Mouse (Mus musculus): ENCODE measurements at regions not wholly inside any gene's neighbourhood (a gene's known extent, or its start where the extent isn't known, plus 50 kb on each side); places are given as distances from the start of the nearest gene placed in this dataset.

GRCm38 (mm10) chr17:45822427-45822826 lies 88.8 kb upstream of the 1600014C23Rik start:
- no peak overlapping the region for H3K4me3 ChIP-seq (ENCODE audit: low read depth, low read length)
- no peaks in the 10 kb centered on the region for H3K4me1 ChIP-seq (ENCODE audit: control insufficient read depth, low read depth, low read length)
- no peaks in the 10 kb centered on the region for H3K27me3 ChIP-seq (ENCODE audit: control insufficient read depth, insufficient read depth, low read depth, low read length)
- ATAC-seq (ENCODE audit: low read depth): no peak
- WGBS (ENCODE audit: insufficient replicate concordance): 78% methylated on average over 17 of the region's 17 CpGs
- no peak overlapping the region for H3K9ac ChIP-seq (ENCODE audit: low read depth, low read length)
- no peak overlapping the region for H3K4me2 ChIP-seq (ENCODE audit: low read depth, low read length)
- no peaks in the 10 kb centered on the region for H3K36me3 ChIP-seq (ENCODE audit: control insufficient read depth, insufficient read depth)
- H3K9me3 ChIP-seq (replicated peaks; ENCODE audit: control insufficient read depth, low read length): 0 out of 2 replicates have a peak, but pooled peaks cover under 1% of the 10 kb centered on the region
- H3K27ac ChIP-seq (ENCODE audit: low read length): no peak overlapping the region

GRCm38 (mm10) chr17:45821356-45821755 lies 87.7 kb upstream of the 1600014C23Rik start:
- Histone ChIP-seq H3K27ac (ENCODE audit: low read length) (no peak overlapping the region), H3K9ac (ENCODE audit: low read depth, low read length) (no peak overlapping the region)
- WGBS (ENCODE audit: insufficient replicate concordance): 74% methylated on average over 7 of the region's 7 CpGs

GRCm38 (mm10) chr17:45819143-45819542 lies 85.5 kb upstream of the 1600014C23Rik start:
- 52% methylated on average over 8 of the region's 8 CpGs for WGBS (ENCODE audit: insufficient replicate concordance)
- H3K36me3 ChIP-seq (ENCODE audit: control insufficient read depth, insufficient read depth): no peaks in the 10 kb centered on the region
- no peaks in the 10 kb centered on the region for H3K9me3 ChIP-seq (replicated peaks; ENCODE audit: control insufficient read depth, low read length)
- ATAC-seq (ENCODE audit: low read depth): peak; percentile 74
- no peak overlapping the region for H3K4me3 ChIP-seq (ENCODE audit: low read depth, low read length)
- H3K27ac ChIP-seq (ENCODE audit: low read length): no peak overlapping the region
- H3K4me2 ChIP-seq (ENCODE audit: low read depth, low read length): no peak overlapping the region
- H3K27me3 ChIP-seq (ENCODE audit: control insufficient read depth, insufficient read depth, low read depth, low read length): no peaks in the 10 kb centered on the region
- no peaks in the 10 kb centered on the region for H3K4me1 ChIP-seq (ENCODE audit: control insufficient read depth, low read depth, low read length)
- no peak overlapping the region for H3K9ac ChIP-seq (ENCODE audit: low read depth, low read length)

More at GRCm38 (mm10) chr17:45821356-45821755, 87.7 kb upstream of the 1600014C23Rik start:
- H3K36me3 ChIP-seq (ENCODE audit: control insufficient read depth, insufficient read depth): no peaks in the 10 kb centered on the region
- ATAC-seq (ENCODE audit: low read depth): no peak
- no peaks in the 10 kb centered on the region for H3K4me1 ChIP-seq (ENCODE audit: control insufficient read depth, low read depth, low read length)
- H3K4me2 ChIP-seq (ENCODE audit: low read depth, low read length): no peak overlapping the region
- no peak overlapping the region for H3K4me3 ChIP-seq (ENCODE audit: low read depth, low read length)
- no peaks in the 10 kb centered on the region for H3K9me3 ChIP-seq (replicated peaks; ENCODE audit: control insufficient read depth, low read length)
- no peaks in the 10 kb centered on the region for H3K27me3 ChIP-seq (ENCODE audit: control insufficient read depth, insufficient read depth, low read depth, low read length)

DNA sequence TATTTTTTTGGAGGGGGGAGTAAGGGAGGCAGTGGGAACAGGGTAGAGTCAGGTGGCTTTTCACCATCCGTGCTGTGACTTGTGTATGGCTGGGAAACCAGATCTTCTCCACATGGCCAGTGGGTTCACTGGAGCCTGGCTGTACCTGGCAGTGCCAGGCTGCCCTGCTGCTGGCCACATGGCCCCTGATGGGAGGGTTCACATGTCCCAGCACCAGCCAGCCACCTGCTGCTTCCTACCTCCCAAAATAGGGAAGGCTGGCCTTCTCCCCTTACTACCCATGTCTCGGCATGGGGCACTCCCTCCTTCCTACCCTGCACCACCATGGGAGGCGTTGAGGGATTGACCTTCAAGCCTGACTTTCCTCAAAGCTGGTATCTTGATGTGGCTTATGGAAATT lies 82.9 kb upstream of the 1600014C23Rik start:
- Histone ChIP-seq H3K9ac (ENCODE audit: low read depth, low read length) (no peak overlapping the region), H3K4me2 (ENCODE audit: low read depth, low read length) (no peak overlapping the region), H3K27me3 (ENCODE audit: control insufficient read depth, insufficient read depth, low read depth, low read length) (no peaks in the 10 kb centered on the region), H3K36me3 (ENCODE audit: control insufficient read depth, insufficient read depth) (no peaks in the 10 kb centered on the region), H3K9me3 (replicated peaks; ENCODE audit: control insufficient read depth, low read length) (no peaks in the 10 kb centered on the region), H3K27ac (ENCODE audit: low read length) (no peak overlapping the region), H3K4me3 (ENCODE audit: low read depth, low read length) (no peak overlapping the region), H3K4me1 (ENCODE audit: control insufficient read depth, low read depth, low read length) (no peaks in the 10 kb centered on the region)
- 57% methylated on average over 3 of the region's 3 CpGs for WGBS (ENCODE audit: insufficient replicate concordance)
- no peak for ATAC-seq (ENCODE audit: low read depth)

GRCm38 (mm10) chr17:45815833-45816232 lies 82.2 kb upstream of the 1600014C23Rik start:
- Histone ChIP-seq H3K36me3 (ENCODE audit: control insufficient read depth, insufficient read depth) (no peaks in the 10 kb centered on the region), H3K9ac (ENCODE audit: low read depth, low read length) (no peak overlapping the region), H3K27me3 (ENCODE audit: control insufficient read depth, insufficient read depth, low read depth, low read length) (no peaks in the 10 kb centered on the region), H3K4me3 (ENCODE audit: low read depth, low read length) (no peak overlapping the region), H3K9me3 (replicated peaks; ENCODE audit: control insufficient read depth, low read length) (no peaks in the 10 kb centered on the region), H3K4me1 (ENCODE audit: control insufficient read depth, low read depth, low read length) (no peaks in the 10 kb centered on the region), H3K27ac (ENCODE audit: low read length) (no peak overlapping the region), H3K4me2 (ENCODE audit: low read depth, low read length) (no peak overlapping the region)
- 28% methylated on average over 2 of the region's 2 CpGs for WGBS (ENCODE audit: insufficient replicate concordance)
- no peak for ATAC-seq (ENCODE audit: low read depth)

DNA sequence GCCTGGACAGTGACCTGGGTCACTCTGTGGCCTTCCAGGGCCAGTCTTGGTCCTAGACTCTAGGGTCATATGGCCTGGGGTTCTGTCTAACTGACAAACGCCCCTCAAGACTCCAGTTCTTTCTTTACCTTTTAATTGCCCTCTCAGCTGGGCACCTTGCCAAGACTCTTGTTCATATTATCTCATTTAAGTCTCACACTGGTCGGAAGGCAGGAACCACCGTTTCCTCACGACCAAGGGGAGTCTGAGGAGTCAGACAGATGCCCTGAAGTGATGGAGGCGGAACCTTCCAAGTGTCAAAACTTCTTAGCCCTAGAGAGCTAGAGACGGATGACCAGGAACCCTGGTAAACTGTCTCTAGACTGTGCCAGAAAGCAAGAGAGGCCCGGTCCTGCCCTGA lies 81.7 kb upstream of the 1600014C23Rik start:
- no peaks in the 10 kb centered on the region for H3K36me3 ChIP-seq (ENCODE audit: control insufficient read depth, insufficient read depth)
- no peaks in the 10 kb centered on the region for H3K4me1 ChIP-seq (ENCODE audit: control insufficient read depth, low read depth, low read length)
- H3K4me2 ChIP-seq (ENCODE audit: low read depth, low read length): no peak overlapping the region
- no peaks in the 10 kb centered on the region for H3K27me3 ChIP-seq (ENCODE audit: control insufficient read depth, insufficient read depth, low read depth, low read length)
- H3K9ac ChIP-seq (ENCODE audit: low read depth, low read length): no peak overlapping the region
- 32% methylated on average over 7 of the region's 7 CpGs for WGBS (ENCODE audit: insufficient replicate concordance)
- no peaks in the 10 kb centered on the region for H3K9me3 ChIP-seq (replicated peaks; ENCODE audit: control insufficient read depth, low read length)
- ATAC-seq (ENCODE audit: low read depth): no peak
- H3K27ac ChIP-seq (ENCODE audit: low read length): no peak overlapping the region
- H3K4me3 ChIP-seq (ENCODE audit: low read depth, low read length): no peak overlapping the region

- ATAC-seq (ENCODE audit: low read depth): no peak
Observed at GRCm38 (mm10) chr17:45814586-45814985, 80.9 kb upstream of the 1600014C23Rik start.

DNA sequence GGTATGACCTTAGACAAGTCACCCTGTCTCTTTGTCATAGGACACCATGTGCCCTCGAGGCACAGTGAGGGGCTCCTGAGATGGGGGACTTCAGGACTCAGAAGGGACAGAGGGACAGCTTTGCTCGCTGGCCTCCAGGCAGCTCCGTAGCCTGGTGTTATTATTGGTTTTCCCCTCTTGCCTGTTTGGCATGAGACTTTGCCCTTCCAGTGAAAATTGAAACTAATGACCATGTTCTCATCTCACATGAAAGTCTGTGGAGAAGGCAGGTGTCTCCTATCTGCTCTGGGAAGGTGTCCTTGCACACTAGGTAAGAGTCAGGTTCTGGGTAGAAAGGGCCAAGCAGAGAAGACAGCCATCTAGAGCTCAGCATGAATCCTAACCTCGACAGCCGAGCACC lies 80.3 kb upstream of the 1600014C23Rik start:
- Histone ChIP-seq H3K9me3 (replicated peaks; ENCODE audit: control insufficient read depth, low read length) (no peaks in the 10 kb centered on the region), H3K27me3 (ENCODE audit: control insufficient read depth, insufficient read depth, low read depth, low read length) (no peaks in the 10 kb centered on the region), H3K4me1 (ENCODE audit: control insufficient read depth, low read depth, low read length) (no peaks in the 10 kb centered on the region), H3K9ac (ENCODE audit: low read depth, low read length) (no peak overlapping the region), H3K4me3 (ENCODE audit: low read depth, low read length) (no peak overlapping the region), H3K27ac (ENCODE audit: low read length) (no peak overlapping the region), H3K36me3 (ENCODE audit: control insufficient read depth, insufficient read depth) (no peaks in the 10 kb centered on the region), H3K4me2 (ENCODE audit: low read depth, low read length) (no peak overlapping the region)
- WGBS (ENCODE audit: insufficient replicate concordance): 53% methylated on average over 5 of the region's 5 CpGs
- ATAC-seq (ENCODE audit: low read depth): no peak

More at GRCm38 (mm10) chr17:45814586-45814985, 80.9 kb upstream of the 1600014C23Rik start:
- H3K27me3 ChIP-seq (ENCODE audit: control insufficient read depth, insufficient read depth, low read depth, low read length): no peaks in the 10 kb centered on the region
- H3K9ac ChIP-seq (ENCODE audit: low read depth, low read length): no peak overlapping the region
- H3K9me3 ChIP-seq (replicated peaks; ENCODE audit: control insufficient read depth, low read length): no peaks in the 10 kb centered on the region
- H3K4me3 ChIP-seq (ENCODE audit: low read depth, low read length): no peak overlapping the region
- H3K36me3 ChIP-seq (ENCODE audit: control insufficient read depth, insufficient read depth): no peaks in the 10 kb centered on the region
- H3K4me2 ChIP-seq (ENCODE audit: low read depth, low read length): no peak overlapping the region
- no peak overlapping the region for H3K27ac ChIP-seq (ENCODE audit: low read length)
- H3K4me1 ChIP-seq (ENCODE audit: control insufficient read depth, low read depth, low read length): no peaks in the 10 kb centered on the region
- WGBS (ENCODE audit: insufficient replicate concordance): 31% methylated on average over 11 of the region's 11 CpGs

- H3K9ac ChIP-seq (ENCODE audit: low read depth, low read length): no peak overlapping the region
- no peaks in the 10 kb centered on the region for H3K4me1 ChIP-seq (ENCODE audit: control insufficient read depth, low read depth, low read length)
- H3K4me2 ChIP-seq (ENCODE audit: low read depth, low read length): no peak overlapping the region
- H3K9me3 ChIP-seq (replicated peaks; ENCODE audit: control insufficient read depth, low read length): no peaks in the 10 kb centered on the region
- no peak overlapping the region for H3K4me3 ChIP-seq (ENCODE audit: low read depth, low read length)
- no peaks in the 10 kb centered on the region for H3K27me3 ChIP-seq (ENCODE audit: control insufficient read depth, insufficient read depth, low read depth, low read length)
- WGBS (ENCODE audit: insufficient replicate concordance): 67% methylated on average over 9 of the region's 9 CpGs
- no peak for ATAC-seq (ENCODE audit: low read depth)
- no peak overlapping the region for H3K27ac ChIP-seq (ENCODE audit: low read length)
- H3K36me3 ChIP-seq (ENCODE audit: control insufficient read depth, insufficient read depth): no peaks in the 10 kb centered on the region
Observed at GRCm38 (mm10) chr17:45812289-45812955, 78.8 kb upstream of the 1600014C23Rik start.
